Mouse (Mus musculus): ENCODE results near the gene Lrrc17. TPM values are rescaled to one million over a fixed set of nuclear protein-coding genes. Genes with fewer than 3 reads are reported as not detected.

Lrrc17 gene
- polyA plus RNA-seq, 1 experiment from 2014 or later: 0.81 TPM

- no peak for DNase-seq
- Histone ChIP-seq H3K4me3 (ENCODE audit: low read depth, low read length) (no peak overlapping the region), H3K27ac (ENCODE audit: low read depth) (no peak overlapping the region), H3K4me1 (ENCODE audit: insufficient read depth) (no peaks in the 10 kb centered on the region), H3K27me3 (ENCODE audit: insufficient read depth, low read length) (peaks cover 4% of the 10 kb centered on the region; the same call in 1 of the 2 replicates), H3K4me2 (ENCODE audit: low read depth, low read length) (no peak overlapping the region), H3K9me3 (ENCODE audit: low read length) (no peaks in the 10 kb centered on the region; the same call in 1 of the 2 replicates), H3K9ac (replicated peaks) (no peak overlapping the region), H3K36me3 (replicated peaks; ENCODE audit: insufficient read depth, low read length) (no peaks in the 10 kb centered on the region)
- no peak for TF ChIP-seq CTCF (IDR thresholded peaks at IDR 0.05; ENCODE audit: low read depth)
- TF ChIP-seq EP300 (IDR thresholded peaks at IDR 0.05; ENCODE audit: low read depth): no peak
- ATAC-seq: no peak
These were observed 1.9 kb downstream of the Lrrc17 start for GRCm38 (mm10) chr5:21545227-21545626.

- Histone ChIP-seq H3K27ac (ENCODE audit: low read depth) (no peak overlapping the region), H3K4me3 (ENCODE audit: low read depth, low read length) (no peak overlapping the region), H3K9me3 (ENCODE audit: low read length) (no peaks in the 10 kb centered on the region; the same call in 1 of the 2 replicates), H3K4me1 (ENCODE audit: insufficient read depth) (no peaks in the 10 kb centered on the region), H3K36me3 (replicated peaks; ENCODE audit: insufficient read depth, low read length) (no peaks in the 10 kb centered on the region), H3K9ac (replicated peaks) (no peak overlapping the region), H3K27me3 (ENCODE audit: insufficient read depth, low read length) (peaks cover 4% of the 10 kb centered on the region; the same call in 1 of the 2 replicates), H3K4me2 (ENCODE audit: low read depth, low read length) (no peak overlapping the region)
- WGBS (ENCODE audit: insufficient replicate concordance): 81% methylated on average over 4 of the region's 4 CpGs
- TF ChIP-seq EP300 (IDR thresholded peaks at IDR 0.05; ENCODE audit: low read depth) (no peak), CTCF (IDR thresholded peaks at IDR 0.05; ENCODE audit: low read depth) (no peak)
- no peak for ATAC-seq
- no peak for DNase-seq
These were observed 2.4 kb downstream of the Lrrc17 start for GRCm38 (mm10) chr5:21545786-21546185.

GRCm38 (mm10) chr5:21547005-21547404 is 3.6 kb downstream of the Lrrc17 start:
- Histone ChIP-seq H3K27ac (ENCODE audit: low read depth) (no peak overlapping the region), H3K4me3 (ENCODE audit: low read depth, low read length) (no peak overlapping the region), H3K4me2 (ENCODE audit: low read depth, low read length) (no peak overlapping the region), H3K9ac (replicated peaks) (no peak overlapping the region), H3K4me1 (ENCODE audit: insufficient read depth) (no peaks in the 10 kb centered on the region), H3K27me3 (ENCODE audit: insufficient read depth, low read length) (peaks cover 4% of the 10 kb centered on the region; the same call in 1 of the 2 replicates), H3K36me3 (replicated peaks; ENCODE audit: insufficient read depth, low read length) (no peaks in the 10 kb centered on the region), H3K9me3 (ENCODE audit: low read length) (no peaks in the 10 kb centered on the region; the same call in 1 of the 2 replicates)
- TF ChIP-seq CTCF (IDR thresholded peaks at IDR 0.05; ENCODE audit: low read depth): 0 out of 2 replicates have a peak, but pooled peaks have one; percentile 14
- no peak for TF ChIP-seq EP300 (IDR thresholded peaks at IDR 0.05; ENCODE audit: low read depth)
- 57% methylated on average over 8 of the region's 8 CpGs for WGBS (ENCODE audit: insufficient replicate concordance)
- DNase-seq (no peak), ATAC-seq (no peak)

GRCm38 (mm10) chr5:21553685-21554084 is 10.3 kb downstream of the Lrrc17 start:
- ATAC-seq: no peak

GRCm38 (mm10) chr5:21554732-21555131 is 11.4 kb downstream of the Lrrc17 start:
- Histone ChIP-seq H3K4me1 (ENCODE audit: insufficient read depth) (no peaks in the 10 kb centered on the region), H3K9ac (replicated peaks) (no peak overlapping the region), H3K36me3 (replicated peaks; ENCODE audit: insufficient read depth, low read length) (no peaks in the 10 kb centered on the region), H3K4me3 (ENCODE audit: low read depth, low read length) (no peak overlapping the region), H3K9me3 (ENCODE audit: low read length) (no peaks in the 10 kb centered on the region), H3K4me2 (ENCODE audit: low read depth, low read length) (no peak overlapping the region), H3K27ac (ENCODE audit: low read depth) (no peak overlapping the region), H3K27me3 (ENCODE audit: insufficient read depth, low read length) (no peaks in the 10 kb centered on the region)
- no peak for DNase-seq
- 63% methylated on average over 1 of the region's 1 CpGs for WGBS (ENCODE audit: insufficient replicate concordance)
- ATAC-seq: no peak
- no peak for TF ChIP-seq EP300 (IDR thresholded peaks at IDR 0.05; ENCODE audit: low read depth)
- no peak for TF ChIP-seq CTCF (IDR thresholded peaks at IDR 0.05; ENCODE audit: low read depth)

More at GRCm38 (mm10) chr5:21553685-21554084, 10.3 kb downstream of the Lrrc17 start:
- no peak overlapping the region for H3K27ac ChIP-seq (ENCODE audit: low read depth)
- H3K36me3 ChIP-seq (replicated peaks; ENCODE audit: insufficient read depth, low read length): no peaks in the 10 kb centered on the region
- WGBS (ENCODE audit: insufficient replicate concordance): 73% methylated on average over 4 of the region's 4 CpGs
- no peak overlapping the region for H3K4me3 ChIP-seq (ENCODE audit: low read depth, low read length)
- no peak overlapping the region for H3K9ac ChIP-seq (replicated peaks)
- H3K4me1 ChIP-seq (ENCODE audit: insufficient read depth): no peaks in the 10 kb centered on the region
- DNase-seq: no peak
- no peak overlapping the region for H3K4me2 ChIP-seq (ENCODE audit: low read depth, low read length)
- no peaks in the 10 kb centered on the region for H3K9me3 ChIP-seq (ENCODE audit: low read length)
- TF ChIP-seq EP300 (IDR thresholded peaks at IDR 0.05; ENCODE audit: low read depth): no peak
- TF ChIP-seq CTCF (IDR thresholded peaks at IDR 0.05; ENCODE audit: low read depth): no peak
- H3K27me3 ChIP-seq (ENCODE audit: insufficient read depth, low read length): no peaks in the 10 kb centered on the region

GRCm38 (mm10) chr5:21556502-21556901 is 13.1 kb downstream of the Lrrc17 start:
- ATAC-seq (no peak), DNase-seq (no peak)
- Histone ChIP-seq H3K4me1 (ENCODE audit: insufficient read depth) (no peaks in the 10 kb centered on the region), H3K27ac (ENCODE audit: low read depth) (no peak overlapping the region), H3K4me2 (ENCODE audit: low read depth, low read length) (no peak overlapping the region), H3K36me3 (replicated peaks; ENCODE audit: insufficient read depth, low read length) (no peaks in the 10 kb centered on the region), H3K27me3 (ENCODE audit: insufficient read depth, low read length) (no peaks in the 10 kb centered on the region), H3K9ac (replicated peaks) (no peak overlapping the region), H3K4me3 (ENCODE audit: low read depth, low read length) (no peak overlapping the region), H3K9me3 (ENCODE audit: low read length) (no peaks in the 10 kb centered on the region)
- 69% methylated on average over 3 of the region's 3 CpGs for WGBS (ENCODE audit: insufficient replicate concordance)
- TF ChIP-seq EP300 (IDR thresholded peaks at IDR 0.05; ENCODE audit: low read depth) (no peak), CTCF (IDR thresholded peaks at IDR 0.05; ENCODE audit: low read depth) (no peak)

- H3K9me3 ChIP-seq (ENCODE audit: low read length): no peaks in the 10 kb centered on the region
- H3K4me3 ChIP-seq (ENCODE audit: low read depth, low read length): no peak overlapping the region
- no peaks in the 10 kb centered on the region for H3K27me3 ChIP-seq (ENCODE audit: insufficient read depth, low read length)
- H3K4me1 ChIP-seq (ENCODE audit: insufficient read depth): no peaks in the 10 kb centered on the region
- no peak overlapping the region for H3K9ac ChIP-seq (replicated peaks)
- no peak overlapping the region for H3K27ac ChIP-seq (ENCODE audit: low read depth)
- TF ChIP-seq EP300 (IDR thresholded peaks at IDR 0.05; ENCODE audit: low read depth) (no peak), CTCF (IDR thresholded peaks at IDR 0.05; ENCODE audit: low read depth) (no peak)
- no peak for ATAC-seq
- DNase-seq: no peak
- no peak overlapping the region for H3K4me2 ChIP-seq (ENCODE audit: low read depth, low read length)
- WGBS (ENCODE audit: insufficient replicate concordance): 52% methylated on average over 2 of the region's 2 CpGs
- no peaks in the 10 kb centered on the region for H3K36me3 ChIP-seq (replicated peaks; ENCODE audit: insufficient read depth, low read length)
These were observed 20.6 kb downstream of the Lrrc17 start for GRCm38 (mm10) chr5:21563936-21564335.

Measured in liver, postnatal 0 days (tissue).